Mouse (Mus musculus) thymus, adult 2 months (tissue): ENCODE results near the gene Ptpn1.

Source experiments
- CTCF ChIP-seq: fragments of 200-500 bp; IDR thresholded peaks from 2 replicates; pipeline ENCODE4 v1.5.1; 2012; ENCODE audit warnings: mild to moderate bottlenecking, control low read depth, low read length, moderate library complexity, borderline replicate concordance; ENCODE audit not compliant: control insufficient read depth, poor library complexity, insufficient read depth; ENCODE audit errors: extremely low read depth
- POLR2A ChIP-seq: fragments of 200-500 bp; IDR thresholded peaks from 2 replicates; pipeline ENCODE4 v1.6.1; 2012; ENCODE audit warnings: mild to moderate bottlenecking, low read length, control low read depth, moderate library complexity; ENCODE audit not compliant: control insufficient read depth, poor library complexity, insufficient read depth; ENCODE audit errors: extremely low read depth

- no peak for TF ChIP-seq POLR2A
- no peak for TF ChIP-seq CTCF
Observed at GRCm38 (mm10) chr2:167997562-167997961, 65.7 kb downstream of the Ptpn1 start.
